Mouse (Mus musculus): ENCODE measurements around the gene Phf12.
A peak's percentile ranks its signal among the peaks of the same experiment; 100 is the strongest.

Gene Phf12

DNA sequence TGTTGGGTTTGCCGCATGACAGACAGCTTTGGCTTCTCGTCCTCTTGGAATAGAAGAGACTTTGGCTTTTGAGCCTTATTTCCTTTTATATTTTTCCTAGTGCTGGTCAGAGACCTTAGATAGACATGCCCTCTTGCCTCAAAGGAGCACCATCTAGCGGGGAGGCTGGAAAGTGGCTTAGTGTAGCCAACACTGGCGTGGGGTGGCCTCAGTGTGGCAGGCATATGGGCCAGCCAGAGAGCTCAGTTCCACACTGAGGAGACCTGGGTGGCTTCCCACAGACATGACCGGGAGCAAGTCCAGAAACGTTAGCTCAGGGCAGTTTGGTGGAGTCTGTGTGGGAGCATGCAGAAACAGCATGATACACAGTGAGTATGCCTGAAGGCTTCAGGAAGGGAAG is 11.8 kb upstream of the Phf12 start:
- no peak for DNase-seq (ENCODE audit: low spot score in 2 of 2)

- DNase-seq (ENCODE audit: low spot score in 2 of 2): no peak
These were observed 9.0 kb upstream of the Phf12 start for GRCm38 (mm10) chr11:77973520-77973919.

DNA sequence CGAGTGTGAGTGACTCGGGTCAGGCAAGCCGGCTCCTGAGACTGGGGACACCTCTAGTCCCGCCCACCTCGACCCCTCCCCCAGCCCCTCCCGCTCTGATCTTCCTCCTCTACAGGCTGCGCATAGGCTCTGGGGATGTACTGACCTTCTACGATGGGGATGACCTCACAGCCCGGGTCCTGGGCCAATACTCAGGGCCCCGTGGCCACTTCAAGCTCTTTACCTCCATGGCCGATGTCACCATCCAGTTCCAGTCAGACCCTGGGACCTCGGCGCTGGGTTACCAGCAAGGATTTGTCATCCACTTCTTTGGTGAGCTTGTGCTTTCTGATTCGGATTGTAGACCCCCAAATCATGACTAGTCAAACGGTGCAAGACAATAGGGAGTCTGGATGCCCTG is 8.2 kb upstream of the Phf12 start:
- DNase-seq (ENCODE audit: low spot score in 2 of 2): no peak

DNA sequence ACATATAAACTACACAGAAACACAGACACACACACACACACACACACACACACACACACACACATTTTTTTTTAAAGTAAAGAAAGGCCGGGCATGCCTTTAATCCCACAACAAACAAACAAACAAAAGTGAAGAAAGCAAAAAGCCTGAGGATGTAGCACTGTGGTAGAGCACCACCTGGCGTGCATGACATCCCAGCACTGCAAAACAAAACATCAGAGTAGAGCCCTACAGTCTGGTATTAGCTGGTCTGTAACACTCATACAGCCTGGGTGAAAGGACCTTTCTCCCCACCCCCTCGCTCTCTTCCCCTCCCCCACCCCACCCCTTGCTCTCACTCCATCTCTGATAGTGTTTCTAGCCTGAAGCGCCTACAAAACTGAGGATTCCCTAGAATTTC is 6.7 kb upstream of the Phf12 start:
- DNase-seq (ENCODE audit: low spot score in 2 of 2): no peak

DNA sequence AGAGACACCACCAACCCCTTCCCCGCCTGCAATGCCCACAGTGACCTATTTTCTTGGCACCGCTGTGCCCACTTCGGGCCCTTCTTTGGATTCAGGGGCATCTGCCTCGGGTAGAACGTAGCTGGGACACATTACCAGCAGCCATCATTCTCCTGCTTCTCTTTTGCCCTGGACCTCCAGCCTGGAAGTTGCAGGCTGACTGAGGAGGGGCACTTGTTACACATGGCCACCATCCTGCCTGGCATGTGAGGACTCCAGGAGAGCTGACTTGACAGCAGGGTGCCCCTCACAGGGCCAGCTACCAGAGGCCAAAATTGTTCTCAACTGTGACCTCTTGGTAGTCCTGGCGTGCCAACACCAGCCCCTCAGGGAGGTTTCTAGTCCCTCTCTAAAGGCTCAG is 4.4 kb upstream of the Phf12 start:
- DNase-seq (ENCODE audit: low spot score in 2 of 2): no peak

- DNase-seq (ENCODE audit: low spot score in 2 of 2): no peak
These were observed 3.2 kb upstream of the Phf12 start for GRCm38 (mm10) chr11:77979221-77979809.

DNA sequence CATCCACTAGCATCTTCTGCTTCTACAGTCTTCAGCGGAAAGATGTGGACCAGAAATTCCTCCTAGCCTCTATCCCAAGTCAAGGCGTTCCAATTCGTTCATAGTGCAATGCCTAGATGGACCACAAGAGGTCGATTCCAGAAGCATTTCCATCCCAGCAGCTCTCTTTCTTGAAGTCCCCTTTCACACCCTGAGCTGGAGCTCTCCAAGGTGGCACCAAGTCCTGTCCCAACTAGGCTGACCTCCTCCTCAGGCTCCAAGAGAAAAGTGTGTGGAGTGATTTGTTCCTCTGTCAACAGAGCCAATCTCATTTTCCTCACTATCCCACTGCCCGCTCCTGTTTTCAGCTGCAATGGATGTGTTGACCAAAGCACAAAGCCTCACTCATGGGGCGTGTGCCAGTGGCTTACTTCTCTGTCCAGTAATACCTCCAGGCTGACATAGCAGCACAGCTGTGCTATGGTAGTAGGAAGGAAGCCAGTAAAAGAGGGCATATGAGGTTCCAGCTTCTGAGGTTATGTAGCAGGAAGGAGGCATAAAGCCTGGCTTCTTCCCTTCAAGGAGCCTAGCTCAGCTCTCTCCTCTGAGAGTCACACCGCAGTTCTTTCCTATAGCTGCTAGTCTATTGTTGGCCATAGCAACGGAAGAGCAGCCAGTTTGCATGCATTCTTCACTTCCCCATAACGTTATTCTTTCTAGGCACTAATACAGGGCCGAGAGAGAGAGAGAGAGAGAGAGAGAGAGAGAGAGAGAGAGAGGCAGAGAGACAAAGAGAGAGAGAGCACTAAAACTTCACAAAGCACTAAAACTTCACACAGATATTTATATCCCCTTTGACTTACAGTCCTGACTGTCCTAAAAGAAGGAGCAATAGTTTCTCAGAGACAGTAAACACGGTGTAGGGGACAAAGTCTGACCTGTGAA is 2.0 kb upstream of the Phf12 start:
- peak in 1 of 2 experiments; percentile 28 for DNase-seq (ENCODE audit: low spot score in 2 of 2)

- peak; percentile 73 to 87 for DNase-seq (ENCODE audit: low spot score in 2 of 2)
These were observed 729 bp upstream of the Phf12 start for GRCm38 (mm10) chr11:77981609-77982440.

- peak; percentile 40 to 50 for DNase-seq (ENCODE audit: low spot score in 2 of 2)
These were observed 810 bp downstream of the Phf12 start for GRCm38 (mm10) chr11:77983191-77983936.

DNA sequence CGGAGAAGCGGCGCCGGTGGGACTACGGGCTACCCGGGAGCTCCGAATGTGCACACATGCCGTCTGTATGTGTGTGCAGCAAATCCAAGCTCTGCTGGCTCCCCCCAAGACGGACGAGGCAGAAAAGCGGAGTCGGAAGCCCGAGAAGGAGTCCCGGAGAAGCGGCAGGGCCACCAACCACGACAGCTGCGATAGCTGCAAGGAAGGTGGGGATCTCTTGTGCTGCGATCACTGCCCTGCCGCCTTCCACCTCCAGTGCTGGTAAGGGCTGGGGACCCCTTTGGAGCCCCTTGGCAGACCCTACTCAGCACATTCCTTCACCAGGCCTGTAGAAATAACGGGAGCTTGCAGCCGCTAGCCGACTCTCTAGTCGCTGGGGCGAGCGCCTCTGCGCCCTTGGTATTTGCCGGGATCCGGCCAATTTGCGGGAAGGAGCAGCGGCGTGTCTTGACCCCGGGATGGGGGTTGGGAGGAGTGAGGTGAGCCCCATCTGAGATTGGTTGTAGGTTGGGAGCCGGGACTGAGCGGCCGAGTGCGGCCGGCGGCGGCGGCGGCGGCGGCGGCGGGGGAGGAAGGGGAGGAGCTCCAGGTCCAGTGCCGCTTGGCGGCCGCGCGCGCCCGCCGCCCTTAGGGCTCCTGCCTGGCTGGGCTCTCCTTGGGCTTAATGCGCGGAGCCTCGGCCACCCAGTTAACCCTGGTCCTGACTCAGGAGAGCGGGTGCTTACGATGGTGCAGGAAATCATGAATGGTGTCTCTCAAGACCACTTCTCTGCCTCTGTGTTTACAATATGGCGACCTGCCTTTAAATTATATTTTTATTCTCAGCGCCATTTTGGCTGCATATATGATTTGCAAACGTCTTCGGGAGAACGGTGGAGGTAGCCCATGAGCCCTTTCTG is 1.6 kb downstream of the Phf12 start:
- DNase-seq (ENCODE audit: low spot score in 2 of 2): peak; percentile 42 to 54

- peak in 1 of 2 experiments; percentile 25 for DNase-seq (ENCODE audit: low spot score in 2 of 2)
These were observed 2.3 kb downstream of the Phf12 start for GRCm38 (mm10) chr11:77984836-77985231.

DNA sequence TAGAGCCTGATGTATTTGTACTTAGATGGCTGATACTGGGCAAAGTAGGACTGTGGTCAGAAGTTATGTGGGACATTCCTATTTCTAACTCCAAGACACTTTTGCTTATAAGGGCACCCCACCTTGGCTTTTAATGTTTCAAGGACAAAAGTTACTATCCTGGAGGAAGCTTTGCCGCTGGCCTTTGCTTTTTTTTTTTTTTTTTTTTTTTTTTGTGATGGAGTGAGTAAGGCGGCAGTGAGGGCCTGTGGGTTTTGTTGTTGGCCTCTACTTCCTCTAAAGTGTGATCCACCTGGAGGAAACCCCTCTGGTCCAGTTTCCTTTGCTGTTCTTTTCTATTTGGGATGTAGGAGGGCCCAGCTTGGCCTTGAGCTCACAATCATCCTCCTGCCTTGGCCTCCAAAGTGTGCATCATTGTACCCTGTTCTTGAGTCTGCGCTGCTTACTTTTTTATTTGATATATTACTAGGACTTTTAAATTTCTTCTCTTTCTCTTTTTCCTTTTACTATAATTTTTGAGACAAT is 3.0 kb downstream of the Phf12 start:
- DNase-seq (ENCODE audit: low spot score in 2 of 2): no peak

- DNase-seq (ENCODE audit: low spot score in 2 of 2): no peak
These were observed 6.6 kb downstream of the Phf12 start for GRCm38 (mm10) chr11:77989071-77989690.

DNA sequence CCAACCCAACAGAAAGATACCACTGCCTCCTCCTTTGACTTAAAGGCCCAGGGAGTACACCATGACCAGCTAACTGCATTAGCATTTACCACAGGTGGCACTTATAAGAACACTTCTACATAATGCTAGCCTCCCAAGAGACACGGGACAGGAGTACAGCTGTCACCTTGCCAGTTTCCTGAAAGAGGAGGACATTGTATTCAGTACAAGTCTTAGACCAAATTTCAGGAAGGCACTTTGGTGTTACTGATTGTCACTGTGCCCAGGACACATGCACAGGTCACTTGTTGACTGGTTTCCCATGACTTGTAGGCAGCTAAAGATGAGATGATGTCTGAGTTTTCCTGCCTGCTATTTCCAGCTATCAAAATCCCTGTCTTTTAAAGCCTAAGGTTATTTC is 13.0 kb downstream of the Phf12 start:
- DNase-seq (ENCODE audit: low spot score in 2 of 2): no peak

GRCm38 (mm10) chr11:78006446-78006845 is 23.9 kb downstream of the Phf12 start:
- DNase-seq (ENCODE audit: low spot score in 2 of 2): no peak

- peak; percentile 53 to 71 for DNase-seq (ENCODE audit: low spot score in 2 of 2)
These were observed 37.1 kb downstream of the Phf12 start for GRCm38 (mm10) chr11:78019676-78020075.

DNA sequence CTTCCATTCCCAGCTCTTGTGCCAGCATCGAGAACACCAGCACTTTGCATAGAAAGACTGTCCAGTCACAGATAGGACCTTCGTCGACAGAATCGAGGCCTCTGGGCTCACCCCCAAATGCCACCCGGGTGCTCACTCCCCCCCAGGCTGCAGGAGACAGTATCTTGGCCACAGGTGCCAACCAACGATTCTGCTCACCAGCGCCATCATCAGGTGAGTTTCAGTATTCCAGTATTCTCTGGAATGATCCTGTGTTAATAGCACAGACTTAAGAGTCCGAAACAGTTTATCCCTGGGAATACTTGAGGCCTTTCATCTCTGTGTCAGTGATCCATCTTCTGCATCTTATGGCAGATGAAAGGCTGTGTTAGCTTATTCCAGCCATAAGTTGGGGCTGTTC is 41.1 kb downstream of the Phf12 start:
- DNase-seq (ENCODE audit: low spot score in 2 of 2): peak in 1 of 2 experiments; percentile 28

DNA sequence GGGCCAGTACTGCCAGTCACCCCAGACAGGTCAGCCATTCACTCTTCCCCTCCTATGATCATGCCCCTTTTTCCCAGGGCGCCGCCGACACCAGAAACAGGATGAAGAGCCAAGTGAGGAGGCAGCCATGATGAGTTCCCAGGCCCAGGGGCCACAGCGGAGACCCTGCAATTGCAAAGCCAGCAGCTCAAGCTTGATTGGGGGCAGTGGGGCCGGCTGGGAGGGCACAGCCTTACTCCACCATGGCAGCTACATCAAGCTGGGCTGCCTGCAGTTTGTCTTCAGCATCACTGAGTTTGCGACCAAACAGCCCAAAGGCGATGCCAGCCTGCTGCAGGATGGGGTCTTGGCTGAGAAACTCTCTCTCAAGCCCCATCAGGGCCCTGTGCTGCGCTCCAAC is 46.7 kb downstream of the Phf12 start:
- no peak for DNase-seq (ENCODE audit: low spot score in 2 of 2)

GRCm38 (mm10) chr11:78030600-78030999 is 48.0 kb downstream of the Phf12 start:
- DNase-seq (ENCODE audit: low spot score in 2 of 2): no peak

DNA sequence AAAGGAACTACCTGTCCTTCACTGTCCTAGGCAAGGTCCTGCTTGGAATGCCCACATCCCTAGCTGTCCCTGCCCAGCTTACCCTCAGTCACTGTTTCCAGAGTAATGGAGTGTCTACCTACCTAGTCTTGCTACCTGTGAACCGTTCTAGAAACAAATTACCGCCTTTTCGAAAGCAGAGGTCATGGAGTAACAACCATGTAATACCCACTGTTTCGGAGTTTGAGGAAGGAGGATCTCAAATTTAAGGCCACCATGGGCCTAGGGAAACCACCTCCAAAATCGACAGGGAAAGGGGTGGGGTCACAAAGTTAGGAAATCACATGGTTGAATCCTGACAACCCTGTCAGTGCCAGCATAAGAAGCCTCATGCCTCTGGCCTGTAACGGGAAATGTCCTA is 48.8 kb downstream of the Phf12 start:
- no peak for DNase-seq (ENCODE audit: low spot score in 2 of 2)

Measured in spleen, postnatal 14 days (tissue).